In the genomic region with DNA sequence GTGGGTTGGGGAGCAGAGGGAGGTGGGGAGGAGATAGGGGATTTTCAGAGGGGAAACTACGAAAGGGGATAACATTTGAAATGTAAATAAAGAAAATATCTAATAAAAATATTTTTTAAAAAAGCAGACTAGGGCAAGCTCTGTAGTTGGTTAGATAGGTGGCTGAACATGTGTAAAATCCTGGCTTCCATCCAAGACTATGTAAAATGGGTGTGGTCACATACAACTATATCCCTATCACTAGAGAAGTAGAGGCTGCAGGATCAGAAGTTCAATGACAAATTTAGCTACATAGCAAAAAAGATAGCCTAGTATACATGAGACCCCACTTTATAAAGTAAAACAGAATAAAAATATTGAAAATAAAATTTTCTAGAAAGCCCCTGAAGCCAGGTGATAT, we compare ENCODE assay signal across 22 mouse cellular contexts. TPM values are rescaled to one million over a fixed set of nuclear protein-coding genes. Genes with fewer than 3 reads are reported as not detected.
DNase-seq lines count a peak whose midpoint lies in the region; ATAC-seq and TF ChIP-seq lines count a peak whose summit lies in the region.
"Had no signal": no experiment of that assay in that cellular context is flagged by ENCODE, and none has a peak within 500 bp of the region (broad histone marks: within the 10 kb centered on the region; RNA-seq: fewer than 3 reads in every experiment).

No protein-coding gene starts in this region.

- H3K9ac ChIP-seq in hindbrain, postnatal 0 days (replicated peaks; ENCODE audit: low read length): no peak overlapping the region
- H3K9ac ChIP-seq: embryonic facial prominence, embryonic 12.5 days; forebrain, embryonic 13.5 days; forebrain, embryonic 15.5 days; forebrain, postnatal 0 days had no signal

- H3K4me3 ChIP-seq in hindbrain, postnatal 0 days (ENCODE audit: low read length): no peak overlapping the region
- H3K4me3 ChIP-seq: embryonic facial prominence, embryonic 10.5 days; embryonic facial prominence, embryonic 12.5 days; forebrain, embryonic 13.5 days; forebrain, embryonic 15.5 days had no signal

- no peaks in the 10 kb centered on the region for H3K27me3 ChIP-seq in hindbrain, postnatal 0 days (ENCODE audit: insufficient read depth, low read length)
- H3K27me3 ChIP-seq: embryonic facial prominence, embryonic 12.5 days; forebrain, embryonic 13.5 days; forebrain, embryonic 15.5 days; Patski had no signal

- no peak overlapping the region for H3K4me2 ChIP-seq in hindbrain, postnatal 0 days (ENCODE audit: low read depth, low read length)
- H3K4me2 ChIP-seq: embryonic facial prominence, embryonic 12.5 days; forebrain, embryonic 13.5 days; forebrain, embryonic 15.5 days had no signal

- no peak overlapping the region for H3K27ac ChIP-seq in hindbrain, postnatal 0 days
- H3K27ac ChIP-seq: embryonic facial prominence, embryonic 10.5 days; embryonic facial prominence, embryonic 12.5 days; forebrain, embryonic 13.5 days; forebrain, embryonic 15.5 days had no signal

- DNase-seq in c-Kit-positive CD71-positive TER-119-negative erythroid progenitor cells, embryonic 14.5 days (ENCODE audit: low read depth): peak; percentile 34
- DNase-seq in hindbrain, postnatal 0 days (ENCODE audit: low spot score): no peak
- DNase-seq in gastrocnemius, adult 8-10 months (ENCODE audit: low spot score in 2 of 2): no peak
- DNase-seq in thymus, postnatal 10 days (ENCODE audit: low spot score in 2 of 2): no peak
- DNase-seq: adrenal gland, adult 8-10 months; adrenal gland, postnatal 14 days; adrenal gland, postnatal 36 days; cerebellum, adult 11 months; cerebellum, adult 18-20 months; cerebellum, adult 8-10 months; cerebellum, adult 9-11 months; cerebellum, postnatal 14 days; cerebellum, postnatal 36 days; forebrain, postnatal 0 days had no signal

- no peaks in the 10 kb centered on the region for H3K9me3 ChIP-seq in hindbrain, postnatal 0 days (ENCODE audit: low read length)
- H3K9me3 ChIP-seq: embryonic facial prominence, embryonic 10.5 days; embryonic facial prominence, embryonic 12.5 days; forebrain, embryonic 13.5 days; forebrain, embryonic 15.5 days had no signal

- ATAC-seq in common myeloid progenitor, adult 5-6 weeks (replicated peaks; ENCODE audit: low read depth, poor library complexity, severe bottlenecking): peak; percentile 53; the same call in 1 of the 2 replicates
- ATAC-seq in megakaryocyte-erythroid progenitor cell, adult 5-6 weeks (replicated peaks; ENCODE audit: low FRiP score, low TSS enrichment, poor library complexity, severe bottlenecking): peak; percentile 89
- no peak for ATAC-seq in hindbrain, postnatal 0 days
- ATAC-seq: activated CD4-positive, CD25-positive, alpha-beta regulatory T cell, adult 4 months; forebrain, embryonic 13.5 days; forebrain, embryonic 15.5 days; forebrain, postnatal 0 days; Patski had no signal

- no peak for TF ChIP-seq CTCF in hindbrain, postnatal 0 days (IDR thresholded peaks at IDR 0.05; ENCODE audit: low read depth)

- H3K4me1 ChIP-seq in hindbrain, postnatal 0 days (ENCODE audit: insufficient read depth, low read length): no peaks in the 10 kb centered on the region
- H3K4me1 ChIP-seq: embryonic facial prominence, embryonic 12.5 days had no signal

- H3K36me3 ChIP-seq in hindbrain, postnatal 0 days (ENCODE audit: insufficient read depth, low read length): no peaks in the 10 kb centered on the region
- H3K36me3 ChIP-seq: embryonic facial prominence, embryonic 10.5 days; embryonic facial prominence, embryonic 12.5 days; forebrain, embryonic 15.5 days had no signal

- WGBS in hindbrain, postnatal 0 days: 81% methylated on average over 1 of the region's 1 CpGs

RNA-seq across cellular contexts. Expression of gene Dph5, which starts 10.5 kb away (rescaled TPM):
- 66.7 and 76.1 TPM in 2 replicates for total RNA-seq in common myeloid progenitor, adult 5-6 weeks (2017)
- 65.6 and 66.4 TPM in 2 replicates for total RNA-seq in megakaryocyte-erythroid progenitor cell, adult 5-6 weeks (2014; fragmentation: Nextera tagmentation)
- 85.9 and 94.3 TPM in 2 replicates for total RNA-seq in megakaryocyte-erythroid progenitor cell, adult 5-6 weeks (2017)
- 9.0 and 11.0 TPM in 2 replicates for total RNA-seq in hindbrain, postnatal 0 days (2014; rRNA removed)
- 20.1 and 22.6 TPM in 2 replicates for polyA plus RNA-seq in hindbrain, postnatal 0 days (2015; fragmentation: Nextera tagmentation; extraction: Ambion mirVana)
- 1 to 10 TPM; 5.5 to 8.0 (median 7.2) TPM for total RNA-seq in gastrocnemius, adult 8-10 months (2022)
